Mouse (Mus musculus): Measurements from ENCODE around the gene Mrps26. TPM values are rescaled to one million over a fixed set of nuclear protein-coding genes. Genes with fewer than 3 reads are reported as not detected.
A peak's percentile ranks its signal among the peaks of the same experiment; 100 is the strongest.

Mrps26 gene
- 68.7 and 83.2 TPM in 2 replicates for total RNA-seq (2012; rRNA removed)
- total RNA-seq (2014; rRNA removed): 71.4 and 74.7 TPM in 2 replicates
- 101 and 137 TPM in 2 replicates for polyA plus RNA-seq (2012; ENCODE audit: insufficient read length, low read depth)

DNA sequence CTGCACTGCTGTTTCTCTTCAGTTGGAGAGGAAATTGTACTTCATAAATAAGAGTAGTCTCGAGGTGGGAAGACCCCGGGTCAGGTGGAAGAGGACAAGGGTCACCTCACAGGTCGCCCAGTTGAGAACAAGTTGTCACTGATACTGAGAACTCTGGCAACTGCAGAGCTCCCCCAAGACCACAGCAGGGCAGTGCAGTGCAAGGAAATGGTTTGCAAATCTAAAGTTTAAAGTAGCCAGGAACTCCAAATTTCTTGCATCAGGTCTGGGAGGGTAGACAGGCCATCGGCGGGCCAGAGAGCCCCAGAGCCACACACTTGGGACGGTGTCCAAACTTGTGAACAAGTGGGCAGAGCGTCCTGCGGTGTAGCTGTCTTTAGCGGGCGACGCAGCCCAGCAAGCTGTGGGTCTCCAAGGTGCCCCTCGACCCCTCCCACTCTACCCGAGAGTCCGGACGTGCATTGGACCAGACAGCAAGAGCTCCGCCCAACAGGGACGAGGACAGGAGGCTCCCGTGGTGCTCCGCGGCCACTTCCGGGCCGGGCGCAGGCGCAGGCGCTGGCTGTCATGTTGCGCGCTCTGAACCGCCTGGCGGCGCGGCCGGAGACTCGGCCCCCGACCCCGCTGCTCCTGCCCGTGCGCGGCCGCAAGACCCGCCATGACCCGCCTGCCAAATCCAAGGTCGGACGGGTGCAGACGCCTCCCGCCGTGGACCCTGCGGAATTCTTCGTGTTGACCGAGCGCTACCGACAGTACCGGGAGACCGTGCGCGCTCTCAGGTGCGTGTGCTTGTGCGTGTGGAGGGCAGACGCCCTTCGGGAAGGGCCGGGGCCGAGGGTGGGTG, at the start of gene Mrps26:
Mrps26 (plus strand) TSS at position 531 of the 844 bp plus-strand sequence.
- in situ Hi-C loops (cut with MboI; ENCODE audit: low pct_ligation_motif_present, low pct_unique_long_range_greater_than_20kb, low sequenced_read_pairs): loop anchor here (25.0 kb wide), 1 partner anchor 276 kb away; the partner anchor contains the start of genes Ebf4 and Idh3b
- TF ChIP-seq ZNF384 (IDR thresholded peaks at IDR 0.05; ENCODE audit: low read depth, low read length) (no peak), POLR2AphosphoS2 (IDR thresholded peaks at IDR 0.05; ENCODE audit: low read depth, low read length) (peak; percentile 92), POLR2A (IDR thresholded peaks at IDR 0.05; ENCODE audit: low read depth, low read length) (peak; percentile 95), ZKSCAN1 (IDR thresholded peaks at IDR 0.05; ENCODE audit: borderline replicate concordance, low read depth, low read length) (no peak), UBTF (IDR thresholded peaks at IDR 0.05; ENCODE audit: low read depth, low read length) (peak; percentile 80; the same call in 1 of the 2 replicates), ZMIZ1 (IDR thresholded peaks at IDR 0.05; ENCODE audit: low read depth, low read length) (peak; percentile 87), MAX (IDR thresholded peaks at IDR 0.05; ENCODE audit: low read length) (no peak; the same call in 1 of the 2 replicates), MYC (IDR thresholded peaks at IDR 0.05; ENCODE audit: low read depth, low read length) (no peak), CTCF (conservative IDR thresholded peaks at IDR 0.05 in 1 of 2, IDR thresholded peaks at IDR 0.05 in 1 of 2; ENCODE audit: low read depth in 2 of 2, low read length in 2 of 2) (peak; percentile 8 to 69; a peak in 2 of 4 replicates), MXI1 (IDR thresholded peaks at IDR 0.05; ENCODE audit: low read depth, low read length) (peak; percentile 88), ZC3H11A (IDR thresholded peaks at IDR 0.05; ENCODE audit: low read depth, low read length) (no peak), JUND (conservative IDR thresholded peaks at IDR 0.05; ENCODE audit: low read depth, low read length) (no peak), MAFK (IDR thresholded peaks at IDR 0.05; ENCODE audit: insufficient replicate concordance, low read length) (no peak), MEF2A (IDR thresholded peaks at IDR 0.05; ENCODE audit: borderline replicate concordance, low read depth, low read length) (0 out of 2 replicates have a peak, but pooled peaks have one; percentile 9), MAZ (IDR thresholded peaks at IDR 0.05; ENCODE audit: low read depth, low read length) (no peak; the same call in 1 of the 2 replicates), HCFC1 (IDR thresholded peaks at IDR 0.05; ENCODE audit: low read depth, low read length) (peak; percentile 80), EP300 (IDR thresholded peaks at IDR 0.05; ENCODE audit: low read length) (no peak), E2F4 (IDR thresholded peaks at IDR 0.05; ENCODE audit: insufficient replicate concordance, low read depth, low read length) (no peak), IRF4 (IDR thresholded peaks at IDR 0.05; ENCODE audit: low read depth, low read length) (0 out of 2 replicates have a peak, but pooled peaks have one; percentile 14), ELF1 (IDR thresholded peaks at IDR 0.05; ENCODE audit: low read depth, low read length) (peak; percentile 97), RCOR1 (conservative IDR thresholded peaks at IDR 0.05; ENCODE audit: low read depth, low read length) (no peak), RAD21 (IDR thresholded peaks at IDR 0.05; ENCODE audit: low read depth, low read length) (peak; percentile 50), SMC3 (IDR thresholded peaks at IDR 0.05; ENCODE audit: low read depth, low read length) (peak; percentile 47), ETS1 (conservative IDR thresholded peaks at IDR 0.05; ENCODE audit: low read depth, low read length) (no peak), USF2 (conservative IDR thresholded peaks at IDR 0.05; ENCODE audit: low read depth, low read length) (no peak), JUN (IDR thresholded peaks at IDR 0.05; ENCODE audit: insufficient read depth, low read depth, low read length) (no peak), SIN3A (IDR thresholded peaks at IDR 0.05; ENCODE audit: low read length) (peak; percentile 67), NELFE (IDR thresholded peaks at IDR 0.05; ENCODE audit: low read depth, low read length) (peak; percentile 94), GABPA (IDR thresholded peaks at IDR 0.05; ENCODE audit: insufficient replicate concordance, low read depth, low read length) (no peak), KAT2A (IDR thresholded peaks at IDR 0.05; ENCODE audit: insufficient replicate concordance, low read length) (peak; percentile 67; the same call in 1 of the 2 replicates), PAX5 (IDR thresholded peaks at IDR 0.05; ENCODE audit: low read length) (no peak), CHD1 (IDR thresholded peaks at IDR 0.05; ENCODE audit: low read depth, low read length) (no peak), NRF1 (IDR thresholded peaks at IDR 0.05; ENCODE audit: low read depth, low read length) (peak; percentile 93), USF1 (IDR thresholded peaks at IDR 0.05; ENCODE audit: low read depth, low read length) (no peak), TBP (conservative IDR thresholded peaks at IDR 0.05; ENCODE audit: low read depth, low read length) (peak; percentile 81), BHLHE40 (IDR thresholded peaks at IDR 0.05; ENCODE audit: low read depth, low read length) (no peak), CHD2 (IDR thresholded peaks at IDR 0.05; ENCODE audit: low read length) (no peak)

More for the DNA sequence above, at the start of gene Mrps26:
- Histone ChIP-seq H3K79me2 (replicated peaks; ENCODE audit: control insufficient read depth, extremely low read depth, insufficient read depth, poor library complexity, severe bottlenecking) (peaks cover 12% of the 10 kb centered on the region), H3K27me3 (replicated peaks) (no peaks in the 10 kb centered on the region), H3K4me3 (replicated peaks in 1 of 3; ENCODE audit: low read depth in 2 of 3, low read length in 2 of 3, poor library complexity in 1 of 3) (peak within 1 kb of the TSS; percentile 86 to 100 (median 91)), H3K4me2 (ENCODE audit: insufficient read depth, low read depth, poor library complexity, severe bottlenecking) (peak within 1 kb of the TSS; percentile 74), H3K36me3 (replicated peaks in 1 of 2; ENCODE audit: control insufficient read depth in 1 of 2, insufficient read depth in 1 of 2, low read length in 1 of 2) (peaks cover 14 to 43% of the 10 kb centered on the region in 2 experiments), H3K9ac (ENCODE audit: insufficient read depth, low read depth) (peak within 1 kb of the TSS; percentile 79), H3K27ac (ENCODE audit: insufficient read depth, low read depth) (peak within 1 kb of the TSS; percentile 33; the same call in 1 of the 2 replicates), H3K4me1 (ENCODE audit: control insufficient read depth in 1 of 2, insufficient read depth in 2 of 2) (peaks cover 5 to 21% of the 10 kb centered on the region in 2 experiments; a peak in 3 of 4 replicates), H3K9me3 (replicated peaks; ENCODE audit: low read length) (no peaks in the 10 kb centered on the region)
- DNase-seq (ENCODE audit: extremely low read depth): peak; percentile 94
- dilution Hi-C loops (cut with MboI; ENCODE audit: extremely low pct_ligation_motif_present, extremely low pct_unique_long_range_greater_than_20kb, low sequenced_read_pairs): no loop called here

All from CH12.LX (cell line).